Mouse (Mus musculus) neural tube, embryonic 14.5 days (tissue): ENCODE measurements around the gene Mllt3. TPM values are rescaled to one million over a fixed set of nuclear protein-coding genes. Genes with fewer than 3 reads are reported as not detected.

Experiments
- ATAC-seq: fragments of 200-750 bp; cut with Nextera tagmentation; 2 replicates; pipeline ENCODE4 v1.8.0; 2017; ENCODE audit warnings: low read depth, mild to moderate bottlenecking, moderate TSS enrichment, moderate library complexity
- H3K27ac ChIP-seq: fragments of 300-500 bp; sonication (generic); 2 replicates; pipeline ENCODE4 v1.5.1; 2014; ENCODE audit warnings: low read depth, mild to moderate bottlenecking, control low read depth, low read length, moderate library complexity, mixed read lengths
- H3K27me3 ChIP-seq: fragments of 300-500 bp; sonication (generic); 2 replicates; pipeline ENCODE4 v1.6.1; 2014; ENCODE audit warnings: low read length; ENCODE audit not compliant: control insufficient read depth, insufficient read depth
- H3K36me3 ChIP-seq: fragments of 300-500 bp; sonication (generic); 2 replicates; pipeline ENCODE4 v1.6.1; 2014; ENCODE audit warnings: low read length, mixed read lengths; ENCODE audit not compliant: control insufficient read depth, insufficient read depth
- H3K4me1 ChIP-seq: fragments of 300-500 bp; sonication (generic); 2 replicates; pipeline ENCODE4 v1.6.1; 2014; ENCODE audit warnings: low read length; ENCODE audit not compliant: control insufficient read depth, insufficient read depth
- H3K4me2 ChIP-seq: fragments of 300-500 bp; sonication (generic); 2 replicates; pipeline ENCODE4 v1.6.1; 2014; ENCODE audit warnings: mild to moderate bottlenecking, low read depth, low read length, control low read depth
- H3K4me3 ChIP-seq: fragments of 300-500 bp; sonication (generic); 2 replicates; pipeline ENCODE4 v1.5.1; 2014; ENCODE audit warnings: low read depth, low read length, control low read depth, mixed read lengths
- H3K9ac ChIP-seq: fragments of 300-500 bp; sonication (generic); replicated peaks from 2 replicates; pipeline ENCODE4 v1.6.1; 2014; ENCODE audit warnings: low read depth, mild to moderate bottlenecking, control low read depth, low read length, mixed read lengths
- H3K9me3 ChIP-seq: fragments of 300-500 bp; sonication (generic); 2 replicates; pipeline ENCODE4 v1.6.1; 2016; ENCODE audit warnings: low read length; ENCODE audit not compliant: control insufficient read depth
- WGBS: fragments of 180-500 bp; shearing (Covaris S2); extraction: QIAGEN DNeasy Blood & Tissue Kit; methylation state at CpG from one replicate; pipeline ENCODE4 v1.1.7; 2014; 5-methylcytosine and 5-hydroxymethylcytosine counted together
- polyA plus RNA-seq: library from polyadenylated mRNA; unstranded; fragments of >200 nt; fragmentation: Nextera tagmentation; extraction: Ambion mirVana; gene quantifications from 2 replicates; pipeline ENCODE4 v1.2.1, GENCODE M21; 2014

The Mllt3 gene
- polyA plus RNA-seq, 1 experiment from 2014 or later: 79.4 TPM

DNA sequence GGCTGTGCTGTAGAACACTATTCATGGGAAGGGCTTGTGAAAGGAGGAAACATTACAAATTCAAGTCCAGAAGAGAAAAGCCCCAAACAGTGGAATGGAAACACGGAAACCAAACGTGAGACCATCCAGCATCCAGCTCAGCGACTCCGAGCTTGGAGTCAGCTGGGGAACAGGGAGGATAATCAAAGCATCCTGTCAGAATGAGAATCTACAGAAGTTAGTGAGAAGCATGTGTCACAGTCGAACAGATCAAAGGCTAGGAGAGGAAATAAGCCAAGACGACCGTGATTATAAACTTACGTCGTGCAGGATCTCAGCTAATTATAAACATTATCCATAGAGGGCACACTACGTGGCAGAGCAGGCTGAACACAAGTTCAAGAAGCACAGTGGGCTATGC is 105.8 kb downstream of the Mllt3 start:
- H3K4me1 ChIP-seq: peaks cover 3% of the 10 kb centered on the region; the same call in 1 of the 2 replicates
- no peak overlapping the region for H3K4me3 ChIP-seq
- H3K36me3 ChIP-seq: no peaks in the 10 kb centered on the region
- no peak for ATAC-seq
- 75% methylated on average over 10 of the region's 10 CpGs for WGBS
- H3K27me3 ChIP-seq: no peaks in the 10 kb centered on the region
- no peaks in the 10 kb centered on the region for H3K9me3 ChIP-seq
- no peak overlapping the region for H3K4me2 ChIP-seq
- H3K27ac ChIP-seq: no peak overlapping the region
- no peak overlapping the region for H3K9ac ChIP-seq

DNA sequence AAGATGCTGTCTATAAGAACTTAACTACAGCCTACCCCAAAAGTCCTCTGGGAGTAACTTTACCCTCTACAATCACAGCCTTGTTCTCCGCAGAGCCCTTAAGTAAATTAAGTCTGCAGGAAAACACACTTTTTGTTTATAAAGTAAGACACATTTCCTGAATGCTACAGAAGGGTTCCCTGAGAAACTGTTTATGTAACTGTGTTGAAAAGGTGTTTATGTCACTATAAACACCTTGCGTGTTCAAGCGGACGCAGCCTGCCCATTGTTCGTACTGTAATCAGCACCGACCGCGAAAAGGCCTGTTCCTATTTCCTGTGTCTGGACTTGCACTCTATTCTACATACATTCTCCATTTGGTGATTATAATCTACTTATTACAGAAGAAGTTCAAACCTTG is 112.5 kb downstream of the Mllt3 start:
- H3K9me3 ChIP-seq: no peaks in the 10 kb centered on the region
- H3K36me3 ChIP-seq: no peaks in the 10 kb centered on the region
- H3K4me2 ChIP-seq: no peak overlapping the region
- H3K4me1 ChIP-seq: peaks cover 3% of the 10 kb centered on the region; the same call in 1 of the 2 replicates
- no peak overlapping the region for H3K9ac ChIP-seq
- H3K27ac ChIP-seq: no peak overlapping the region
- H3K27me3 ChIP-seq: no peaks in the 10 kb centered on the region
- no peak overlapping the region for H3K4me3 ChIP-seq
- WGBS: 77% methylated on average over 8 of the region's 8 CpGs
- ATAC-seq: no peak

DNA sequence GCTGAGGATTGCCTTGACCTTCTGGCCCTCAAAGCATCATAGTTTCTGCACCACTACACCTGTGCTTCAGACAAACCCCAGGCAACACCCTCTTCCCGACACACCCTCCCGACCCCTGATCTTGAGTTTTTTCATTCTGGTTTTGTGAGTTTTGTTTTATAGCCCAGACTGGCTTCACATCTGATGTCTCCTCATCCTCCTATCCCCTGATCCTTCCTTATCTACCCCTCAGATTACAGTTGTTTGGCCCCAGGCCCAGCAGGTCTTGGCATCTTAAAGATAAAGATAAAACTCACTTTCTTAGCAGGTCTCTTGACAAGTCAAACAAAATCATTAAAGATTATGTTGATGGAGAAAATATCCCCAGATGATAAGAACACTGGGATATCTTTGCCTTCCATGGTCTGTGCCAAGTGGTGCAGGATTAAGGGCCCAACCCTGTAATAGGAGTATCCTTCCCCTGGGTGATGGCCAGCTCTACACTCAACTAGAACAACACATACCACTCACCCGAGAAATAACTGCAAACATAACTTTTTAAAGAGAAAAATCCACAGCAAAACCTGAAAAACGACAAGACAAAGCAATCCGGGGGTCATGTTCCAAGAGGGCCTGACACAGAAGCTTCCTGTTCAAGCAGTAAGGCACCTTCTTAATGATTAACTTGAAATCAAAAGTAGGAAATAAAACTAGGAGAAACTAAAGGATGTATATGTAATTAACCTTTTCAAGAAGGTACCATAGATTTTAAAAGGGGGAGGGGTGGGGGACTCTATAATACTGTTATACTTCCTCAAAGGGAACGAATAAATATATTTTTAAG is 121.8 kb downstream of the Mllt3 start:
- H3K4me2 ChIP-seq: no peak overlapping the region
- H3K9ac ChIP-seq: no peak overlapping the region
- 69% methylated on average over 6 of the region's 6 CpGs for WGBS
- ATAC-seq: no peak
- H3K27ac ChIP-seq: no peak overlapping the region
- peaks cover 3% of the 10 kb centered on the region; the same call in 1 of the 2 replicates for H3K4me1 ChIP-seq
- H3K36me3 ChIP-seq: no peaks in the 10 kb centered on the region
- H3K27me3 ChIP-seq: no peaks in the 10 kb centered on the region
- no peak overlapping the region for H3K4me3 ChIP-seq
- no peaks in the 10 kb centered on the region for H3K9me3 ChIP-seq

DNA sequence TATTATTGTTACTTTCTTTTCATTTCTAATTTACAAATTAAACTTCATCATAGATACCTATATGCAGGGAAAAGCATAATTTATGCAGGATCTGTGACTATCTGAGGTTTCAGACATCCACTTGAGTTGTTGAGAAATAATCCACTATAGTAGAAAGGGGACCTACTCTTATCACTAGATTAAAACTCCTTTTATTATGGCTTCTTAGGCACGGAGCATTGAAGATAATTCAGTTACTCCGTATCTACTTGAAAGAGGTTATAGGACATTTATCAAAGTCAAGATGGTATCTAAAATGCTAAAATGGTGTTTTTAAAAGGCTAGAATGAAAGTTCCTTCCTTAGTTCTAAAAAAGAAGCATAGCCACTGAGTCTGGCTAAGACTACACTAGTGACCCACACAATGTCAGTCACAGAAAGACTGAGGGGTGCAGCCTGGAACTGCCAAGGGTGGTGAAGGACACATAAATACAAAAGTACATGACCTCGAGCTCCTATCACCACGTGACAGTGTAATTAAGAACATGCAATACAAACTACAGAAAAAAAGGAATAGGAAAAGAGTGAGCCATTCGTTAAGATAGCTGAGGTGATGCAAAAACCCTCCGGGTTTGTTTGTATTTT is 127.9 kb downstream of the Mllt3 start:
- Histone ChIP-seq H3K9me3 (no peaks in the 10 kb centered on the region), H3K4me1 (peaks cover 3% of the 10 kb centered on the region; the same call in 1 of the 2 replicates), H3K27me3 (no peaks in the 10 kb centered on the region), H3K36me3 (no peaks in the 10 kb centered on the region), H3K9ac (no peak overlapping the region), H3K4me2 (no peak overlapping the region), H3K4me3 (no peak overlapping the region), H3K27ac (no peak overlapping the region)
- WGBS: 81% methylated on average over 6 of the region's 6 CpGs
- ATAC-seq: no peak

DNA sequence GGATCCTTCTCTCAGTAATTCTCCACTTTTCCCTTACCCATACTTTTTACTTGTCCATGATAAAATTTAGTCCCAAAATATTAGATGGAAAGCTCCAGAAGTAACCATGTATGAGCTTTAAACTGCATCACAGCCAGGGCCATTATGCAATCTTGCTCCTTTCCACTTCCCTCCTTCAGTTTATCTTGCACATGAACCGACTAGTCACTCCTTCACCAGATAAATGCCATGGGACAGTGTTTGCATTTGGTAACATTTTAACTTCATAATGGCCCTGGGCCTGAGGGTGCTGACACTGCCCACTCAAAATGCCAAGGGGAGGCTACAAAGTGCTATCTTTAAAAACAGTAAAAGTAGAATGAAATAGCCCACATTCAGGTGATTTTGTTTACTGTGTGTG is 128.4 kb downstream of the Mllt3 start:
- H3K36me3 ChIP-seq: no peaks in the 10 kb centered on the region
- H3K9ac ChIP-seq: no peak overlapping the region
- WGBS: 91% methylated on average over 1 of the region's 1 CpGs
- no peaks in the 10 kb centered on the region for H3K27me3 ChIP-seq
- no peak for ATAC-seq
- no peak overlapping the region for H3K4me2 ChIP-seq
- no peak overlapping the region for H3K27ac ChIP-seq
- no peaks in the 10 kb centered on the region for H3K9me3 ChIP-seq
- peaks cover 3% of the 10 kb centered on the region; the same call in 1 of the 2 replicates for H3K4me1 ChIP-seq
- H3K4me3 ChIP-seq: no peak overlapping the region

DNA sequence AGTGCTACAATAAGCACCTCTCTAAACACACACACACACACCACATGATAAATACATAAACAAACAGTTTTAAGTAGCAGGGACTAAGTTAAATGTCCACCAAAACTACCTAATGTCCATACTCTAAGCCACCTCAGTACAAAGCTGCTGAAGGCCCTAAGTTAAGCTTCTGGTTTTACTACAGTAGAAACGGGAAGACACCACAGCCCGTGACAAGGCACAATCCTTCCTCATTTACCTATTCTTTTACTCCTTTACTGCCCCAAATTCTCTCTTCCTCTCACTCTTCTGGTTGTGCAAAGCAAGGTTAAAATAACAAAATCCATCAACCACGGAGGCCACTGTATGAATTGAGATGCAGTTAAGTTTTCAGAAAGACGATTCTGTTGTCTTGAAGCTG is 130.6 kb downstream of the Mllt3 start:
- no peak overlapping the region for H3K9ac ChIP-seq
- no peaks in the 10 kb centered on the region for H3K36me3 ChIP-seq
- 73% methylated on average over 4 of the region's 4 CpGs for WGBS
- H3K27me3 ChIP-seq: no peaks in the 10 kb centered on the region
- no peaks in the 10 kb centered on the region for H3K9me3 ChIP-seq
- no peaks in the 10 kb centered on the region for H3K4me1 ChIP-seq
- no peak overlapping the region for H3K4me3 ChIP-seq
- no peak for ATAC-seq
- no peak overlapping the region for H3K27ac ChIP-seq
- no peak overlapping the region for H3K4me2 ChIP-seq

DNA sequence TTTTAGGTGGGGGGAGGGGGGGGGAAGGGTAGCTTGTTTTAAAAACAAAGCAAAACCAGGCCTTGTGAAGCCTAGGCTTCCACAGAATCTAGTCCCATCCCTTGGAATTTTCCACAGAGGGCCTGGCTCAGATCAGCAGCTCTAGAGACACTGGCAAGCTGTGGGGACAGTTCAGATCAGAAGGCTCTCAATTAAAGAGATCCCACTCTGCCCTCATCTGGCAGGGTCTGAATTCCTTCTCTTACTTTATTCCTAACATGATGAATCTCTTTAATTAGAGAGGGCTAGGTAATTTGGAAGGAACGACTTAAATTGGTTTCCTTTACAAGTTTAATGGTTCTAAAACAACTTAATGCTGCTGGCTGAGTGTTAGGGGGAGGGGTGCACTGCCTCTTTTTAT is 132.0 kb downstream of the Mllt3 start:
- no peak for ATAC-seq
- H3K9me3 ChIP-seq: no peaks in the 10 kb centered on the region
- H3K4me3 ChIP-seq: no peak overlapping the region
- H3K27me3 ChIP-seq: no peaks in the 10 kb centered on the region
- no peaks in the 10 kb centered on the region for H3K36me3 ChIP-seq
- no peak overlapping the region for H3K9ac ChIP-seq
- 15% methylated on average over 1 of the region's 1 CpGs for WGBS
- no peak overlapping the region for H3K4me2 ChIP-seq
- no peaks in the 10 kb centered on the region for H3K4me1 ChIP-seq
- no peak overlapping the region for H3K27ac ChIP-seq

DNA sequence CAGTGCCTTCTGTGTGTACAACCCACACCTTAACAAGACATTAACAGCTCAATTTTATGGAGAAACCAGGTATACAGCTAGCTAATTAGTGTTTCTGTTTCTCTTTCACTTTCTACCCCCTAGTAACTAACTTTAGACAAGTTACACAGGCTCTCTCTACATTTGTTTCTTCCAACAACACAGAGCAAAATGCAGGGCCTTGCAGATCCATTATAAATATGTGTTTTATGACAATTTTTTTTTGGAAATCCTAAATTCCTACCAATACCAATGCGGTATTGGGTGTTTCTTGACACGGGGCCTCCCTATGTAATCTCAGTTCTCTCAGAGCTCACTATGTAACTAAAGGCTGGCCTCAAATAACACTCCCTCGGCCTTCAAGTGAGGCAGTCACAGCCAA is 139.7 kb downstream of the Mllt3 start:
- no peak overlapping the region for H3K4me2 ChIP-seq
- peaks cover 9% of the 10 kb centered on the region; the same call in 1 of the 2 replicates for H3K4me1 ChIP-seq
- no peak for ATAC-seq
- no peak overlapping the region for H3K27ac ChIP-seq
- no peak overlapping the region for H3K4me3 ChIP-seq
- H3K9me3 ChIP-seq: no peaks in the 10 kb centered on the region
- 93% methylated on average over 3 of the region's 3 CpGs for WGBS
- H3K27me3 ChIP-seq: no peaks in the 10 kb centered on the region
- H3K9ac ChIP-seq: no peak overlapping the region
- no peaks in the 10 kb centered on the region for H3K36me3 ChIP-seq

DNA sequence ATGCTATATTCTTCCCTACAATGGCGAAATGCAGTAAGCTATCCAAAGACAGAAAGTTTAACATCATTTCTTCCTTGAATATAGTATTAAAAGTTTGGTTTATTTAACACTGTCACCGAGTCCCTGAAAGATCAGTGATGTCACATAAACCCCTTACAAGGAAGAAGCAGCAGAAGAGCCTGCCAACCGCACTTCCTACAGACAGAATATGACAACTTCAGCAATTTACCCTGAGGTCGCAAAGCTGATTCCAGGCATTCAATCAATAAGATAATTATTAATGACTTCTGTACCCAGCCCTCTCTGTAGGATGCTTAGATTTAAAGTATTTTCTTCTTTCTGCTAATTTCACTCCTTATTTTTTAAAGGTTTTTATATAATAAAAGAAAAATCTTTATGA is 140.2 kb downstream of the Mllt3 start:
- ATAC-seq: no peak
- Histone ChIP-seq H3K4me2 (no peak overlapping the region), H3K27ac (no peak overlapping the region), H3K27me3 (no peaks in the 10 kb centered on the region), H3K4me1 (peaks cover 9% of the 10 kb centered on the region; the same call in 1 of the 2 replicates), H3K4me3 (no peak overlapping the region), H3K9ac (no peak overlapping the region), H3K36me3 (no peaks in the 10 kb centered on the region), H3K9me3 (no peaks in the 10 kb centered on the region)
- WGBS: 82% methylated on average over 4 of the region's 4 CpGs
